Mouse (Mus musculus) lung, adult 2 months (tissue): ENCODE data around the gene Limk2.

Experiments used
- CTCF ChIP-seq: fragments of 200-500 bp; IDR thresholded peaks from 2 replicates; pipeline ENCODE4 v1.5.1; 2011; ENCODE audit warnings: mild to moderate bottlenecking, low read length, control low read depth; ENCODE audit not compliant: insufficient read depth
- POLR2A ChIP-seq: fragments of 200-500 bp; IDR thresholded peaks from 2 replicates; pipeline ENCODE4 v1.6.1; 2011; ENCODE audit warnings: low read depth, mild to moderate bottlenecking, control low read depth, low read length, borderline replicate concordance; ENCODE audit errors: extremely low read depth

DNA sequence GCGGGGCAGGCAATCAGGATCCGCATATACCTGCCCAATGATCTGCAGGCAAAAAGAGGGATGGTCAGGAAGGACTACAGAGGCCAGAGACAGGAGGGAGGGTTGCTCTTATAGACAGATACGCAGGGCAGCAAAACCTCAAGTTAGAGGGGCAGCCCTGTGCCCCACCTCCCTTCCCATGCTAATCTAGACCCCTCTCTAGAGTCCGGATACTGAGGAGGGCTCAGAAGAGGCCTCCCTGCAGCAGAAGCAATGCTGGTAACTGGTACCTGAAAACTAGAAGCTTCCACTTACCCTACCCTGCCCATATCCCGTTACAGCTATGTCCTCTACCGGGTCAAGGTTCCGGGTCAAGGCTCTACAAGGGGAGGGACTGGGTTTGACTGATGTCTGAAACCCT lies 62.6 kb downstream of the Limk2 start:
- no peak for TF ChIP-seq CTCF
- TF ChIP-seq POLR2A = no peak
